Mouse (Mus musculus): ENCODE measurements around the gene Ruvbl2.
A peak's percentile ranks its signal among the peaks of the same experiment; 100 is the strongest.
"Not testable (repeated sequence)": the region's sequence is repeated elsewhere in the genome, so short reads cannot be mapped to it uniquely, and the experiment has no call there.

Gene Ruvbl2

DNA sequence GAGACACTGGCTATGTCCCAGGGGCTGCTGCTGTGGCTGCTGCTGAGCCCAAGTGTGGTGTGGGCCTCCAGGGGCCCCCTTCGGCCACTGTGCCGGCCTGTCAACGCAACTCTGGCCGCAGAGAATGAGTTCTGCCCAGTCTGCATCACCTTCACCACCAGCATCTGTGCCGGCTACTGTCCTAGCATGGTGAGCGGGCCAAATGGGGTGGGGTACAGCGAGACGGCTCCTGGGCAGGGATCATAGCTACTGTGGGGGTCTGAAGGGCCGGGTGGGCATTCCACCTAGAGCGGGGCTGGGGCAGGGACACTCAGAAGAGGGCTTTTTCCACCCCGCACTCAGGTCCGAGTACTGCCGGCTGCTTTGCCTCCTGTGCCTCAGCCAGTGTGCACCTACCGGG is 16.7 kb downstream of the Ruvbl2 start:
- DNase-seq, result no peak

DNA sequence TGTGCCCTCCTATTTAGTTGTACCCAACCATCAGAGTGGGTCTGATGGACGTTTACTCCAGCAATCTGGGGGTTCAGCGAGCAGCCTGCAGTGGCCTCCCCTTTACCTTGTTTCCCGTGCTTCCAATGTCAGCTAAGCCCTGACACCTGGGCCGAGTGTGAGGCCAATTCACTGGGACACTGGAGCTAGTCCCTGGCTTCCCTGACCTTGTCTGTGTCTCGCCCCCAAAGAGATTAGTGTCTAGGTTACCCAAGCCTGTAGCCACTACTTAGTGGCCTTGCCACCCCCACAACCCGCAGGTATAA is 17.3 kb downstream of the Ruvbl2 start, which contains the start of gene Lhb:
TSS of gene Lhb (plus strand) at position 206 of the 305 bp plus-strand sequence.
- DNase-seq, result no peak

DNA sequence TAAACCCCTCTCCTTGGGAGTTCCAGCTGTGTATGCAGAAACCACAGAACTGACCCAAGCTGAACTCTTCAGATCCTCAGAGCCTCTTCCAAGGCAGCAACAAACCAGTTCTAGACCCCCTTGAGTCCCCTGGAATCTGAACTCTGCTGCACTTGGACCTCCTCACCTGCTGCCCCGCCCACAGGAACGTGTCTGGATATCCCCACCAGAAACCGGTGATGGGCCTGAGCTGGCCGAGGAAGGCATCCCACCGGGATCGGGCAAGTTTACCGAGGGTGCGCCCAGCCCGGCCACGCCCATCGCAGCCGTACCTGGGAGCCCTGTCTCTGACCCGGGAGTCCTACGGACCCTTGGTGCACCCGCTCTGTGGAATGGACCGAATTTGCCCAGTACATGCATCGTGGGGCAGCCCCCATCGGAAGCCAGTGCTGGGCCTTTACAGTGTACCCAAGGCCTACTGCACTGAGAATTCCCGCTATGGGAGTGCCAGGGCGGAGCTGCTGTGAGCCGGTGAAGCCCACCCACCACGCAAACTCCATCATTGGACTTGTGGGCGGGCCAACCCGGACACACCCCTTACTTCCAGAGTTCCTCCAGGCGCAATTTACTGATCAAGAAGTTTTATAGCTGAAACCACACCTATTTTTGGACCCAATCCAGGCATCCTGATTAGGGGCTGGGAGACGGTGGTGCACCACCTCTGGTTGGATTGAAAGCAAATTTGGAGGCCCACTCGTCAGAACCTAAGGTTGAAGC is 17.9 kb downstream of the Ruvbl2 start:
- no peak for DNase-seq

DNA sequence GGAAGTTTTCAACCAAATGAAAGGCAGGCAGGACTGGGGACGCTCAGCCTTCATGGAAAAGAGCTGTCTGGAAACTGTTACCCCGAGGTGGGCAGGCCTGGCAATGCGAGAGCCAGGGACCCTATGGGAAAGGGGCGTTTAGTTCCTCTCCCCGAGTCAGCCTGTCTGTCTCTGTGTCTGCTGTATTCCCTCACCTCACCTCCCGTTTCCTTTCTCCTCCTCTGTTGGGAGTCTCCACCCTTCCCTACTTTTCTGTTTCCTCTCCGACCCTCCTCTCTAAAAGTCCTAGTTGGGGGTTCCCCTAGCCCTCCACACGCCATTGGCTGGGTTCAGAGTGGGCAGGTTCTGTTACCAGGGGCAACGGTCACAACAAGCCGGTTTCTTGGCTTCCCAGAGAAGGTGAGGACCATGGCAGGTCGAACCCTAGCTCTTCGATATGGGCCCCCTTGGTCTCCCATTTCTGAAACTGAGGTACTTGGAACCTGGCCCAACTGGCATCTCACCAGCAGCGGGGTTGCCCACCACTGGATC is 19.9 kb downstream of the Ruvbl2 start:
- no peak for DNase-seq

DNA sequence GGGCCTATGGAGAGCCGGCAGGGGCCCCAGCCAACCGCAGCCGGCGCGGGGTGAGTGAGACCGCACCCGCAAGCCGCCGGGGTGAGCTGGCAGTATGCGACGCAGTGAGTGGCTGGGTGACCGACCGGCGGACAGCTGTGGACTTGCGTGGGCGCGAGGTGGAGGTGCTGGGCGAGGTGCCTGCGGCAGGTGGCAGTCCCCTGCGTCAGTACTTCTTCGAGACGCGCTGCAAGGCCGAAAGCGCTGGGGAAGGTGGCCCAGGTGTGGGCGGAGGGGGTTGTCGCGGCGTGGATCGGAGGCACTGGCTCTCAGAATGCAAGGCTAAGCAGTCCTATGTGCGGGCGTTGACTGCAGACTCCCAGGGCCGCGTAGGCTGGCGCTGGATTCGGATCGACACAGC is 22.3 kb downstream of the Ruvbl2 start:
- no peak for DNase-seq

DNA sequence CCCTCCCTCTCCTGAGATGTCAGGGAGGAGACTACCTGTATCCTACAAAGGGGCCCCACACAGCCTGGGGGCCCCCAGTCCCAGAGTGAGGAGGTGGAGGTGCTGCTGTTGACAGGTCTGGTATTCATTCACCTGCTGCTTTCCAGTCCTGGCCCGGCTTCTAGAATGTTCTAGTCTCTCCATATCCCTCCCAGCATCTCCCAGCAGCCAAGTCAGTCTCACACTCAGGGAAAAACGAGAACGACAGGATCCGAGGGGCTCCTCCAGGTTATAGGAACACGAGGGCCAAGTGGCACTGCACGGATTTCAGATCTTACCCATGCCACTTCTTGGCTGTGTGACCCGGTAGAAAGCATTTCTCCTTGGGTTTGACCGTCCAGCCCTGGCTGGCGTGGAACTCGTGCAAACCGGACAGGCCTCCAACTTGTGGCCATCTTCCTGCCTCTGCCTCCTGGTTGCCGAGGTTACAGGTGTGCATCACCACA is 23.1 kb downstream of the Ruvbl2 start:
- no peak for DNase-seq

DNA sequence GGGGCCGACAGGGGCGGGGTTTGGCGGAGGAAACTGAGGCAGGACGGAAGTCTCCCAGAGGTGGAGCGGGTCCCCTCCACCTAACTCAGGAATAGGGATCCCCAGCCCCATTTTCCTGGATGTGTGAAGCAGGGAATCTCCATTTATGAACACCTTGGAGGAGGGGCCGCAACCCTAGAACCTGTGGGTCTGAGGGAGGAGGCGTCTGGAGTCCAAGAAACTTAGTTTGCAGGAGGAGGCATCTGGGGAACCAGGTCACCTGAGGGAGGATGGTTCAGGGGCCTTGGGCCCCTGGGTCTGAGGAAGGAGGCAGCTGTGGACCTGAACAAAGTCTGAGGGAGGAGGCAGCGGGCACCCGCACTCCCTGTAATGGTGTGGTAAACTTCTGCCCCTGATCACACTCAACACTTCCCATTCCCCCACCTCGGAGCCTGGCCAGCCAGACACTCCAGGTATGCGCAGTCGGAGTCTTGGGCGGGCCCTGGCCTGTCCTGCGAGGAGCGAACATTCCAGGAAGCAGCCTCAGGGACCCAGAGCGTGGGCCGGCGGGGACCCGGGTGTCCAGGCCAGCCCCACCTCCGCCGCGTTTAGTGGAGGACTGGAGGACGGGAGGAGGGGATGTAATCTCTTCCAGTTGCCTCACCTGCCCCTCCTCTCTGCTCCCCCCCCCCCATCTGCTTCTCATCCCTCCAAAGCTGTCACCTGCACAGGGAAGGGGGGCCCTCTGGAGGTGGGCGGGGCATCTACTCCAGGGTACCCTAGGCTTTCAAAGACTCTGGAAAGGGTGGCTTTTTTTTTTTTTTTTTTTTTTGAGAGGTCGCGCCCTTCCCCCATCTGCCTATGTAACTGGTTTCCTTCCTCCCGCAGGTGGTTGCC is 23.8 kb downstream of the Ruvbl2 start:
- DNase-seq, result no peak

DNA sequence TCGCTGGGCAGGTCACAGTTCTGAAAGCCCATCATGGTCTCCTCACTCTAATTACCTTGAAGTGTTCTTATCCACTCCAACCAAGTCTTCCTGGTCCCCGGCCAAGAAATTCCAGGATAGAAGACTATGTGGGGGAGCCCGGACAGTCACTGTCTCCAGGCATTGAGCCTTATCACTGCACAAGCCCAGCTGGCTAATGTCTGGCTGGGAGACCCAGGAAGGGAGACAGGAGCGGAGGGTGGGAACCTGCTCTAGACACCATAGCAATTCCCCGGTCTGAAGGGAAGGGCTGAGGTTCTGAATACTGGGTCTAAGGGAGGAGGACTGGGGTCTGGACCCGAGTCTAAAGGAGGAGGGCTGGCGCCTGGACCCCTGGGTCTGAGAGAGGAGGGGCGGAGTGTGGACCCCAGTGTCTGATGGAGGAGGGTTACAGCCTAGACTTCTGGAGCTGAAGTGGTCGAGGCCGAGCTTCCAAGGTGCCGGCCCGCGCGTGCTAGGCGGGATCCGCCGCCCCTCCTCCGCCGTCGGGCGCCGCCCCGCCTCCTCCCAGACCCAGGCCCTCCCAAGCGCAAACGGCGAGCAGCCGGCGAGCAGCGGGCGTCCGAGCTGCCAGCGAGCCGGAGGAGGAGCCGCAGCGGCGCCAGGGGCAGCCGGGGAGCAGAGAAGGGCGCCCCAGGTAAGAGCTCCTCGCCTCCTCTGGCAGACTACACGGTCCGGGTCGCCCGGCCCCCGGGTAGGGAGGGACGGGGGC is 24.6 kb downstream of the Ruvbl2 start, which contains the start of gene Ntf5:
TSS of gene Ntf5 (plus strand) at position 583 of the 751 bp plus-strand sequence.
- peak; percentile 29 for DNase-seq

DNA sequence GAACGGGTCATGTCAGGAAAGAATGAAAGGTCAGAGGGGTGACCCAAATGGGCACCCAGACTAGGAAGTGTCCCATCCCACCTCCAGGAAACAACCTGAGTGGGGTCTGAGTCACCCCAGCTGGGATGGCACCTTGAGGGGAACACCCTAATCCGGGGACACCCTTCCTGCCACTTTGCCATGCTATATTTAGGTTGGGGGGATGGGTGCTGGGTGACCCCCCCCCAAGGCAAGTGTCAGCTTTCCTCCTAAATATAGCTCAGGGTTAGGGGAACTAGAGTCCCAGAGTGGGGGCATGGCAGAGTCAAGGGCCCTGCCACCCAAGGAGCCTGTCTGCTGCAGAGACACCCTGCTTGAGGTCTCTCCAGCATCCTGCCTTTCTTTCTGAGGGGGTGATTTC is 25.5 kb downstream of the Ruvbl2 start:
- no peak for DNase-seq

DNA sequence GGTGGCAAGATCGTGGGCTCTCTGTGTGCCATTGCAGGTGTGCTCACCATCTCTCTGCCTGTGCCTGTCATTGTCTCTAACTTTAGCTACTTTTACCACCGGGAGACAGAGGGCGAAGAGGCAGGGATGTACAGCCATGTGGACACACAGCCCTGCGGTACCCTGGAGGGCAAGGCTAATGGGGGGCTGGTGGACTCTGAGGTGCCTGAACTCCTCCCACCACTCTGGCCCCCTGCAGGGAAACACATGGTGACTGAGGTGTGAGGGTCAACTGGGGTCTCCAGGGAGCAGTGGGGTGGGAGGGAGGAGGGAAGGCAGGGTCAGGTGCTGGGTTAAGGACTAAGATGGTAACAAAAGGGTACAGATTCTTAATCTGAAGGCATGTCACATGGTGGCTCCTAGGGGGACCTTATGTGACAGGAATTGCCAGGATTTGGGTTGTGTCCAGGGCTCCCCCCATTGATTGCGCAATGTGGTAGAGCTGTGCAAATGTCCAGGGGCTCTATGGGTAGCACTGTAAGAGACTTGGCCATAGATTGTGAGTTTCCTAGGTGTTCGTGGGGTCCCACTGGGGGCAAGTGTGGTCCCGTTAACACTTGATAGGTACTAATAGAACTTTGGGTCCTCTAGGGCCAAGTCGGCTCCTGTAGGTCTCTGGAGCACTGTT is 28.3 kb downstream of the Ruvbl2 start:
- no peak for DNase-seq

DNA sequence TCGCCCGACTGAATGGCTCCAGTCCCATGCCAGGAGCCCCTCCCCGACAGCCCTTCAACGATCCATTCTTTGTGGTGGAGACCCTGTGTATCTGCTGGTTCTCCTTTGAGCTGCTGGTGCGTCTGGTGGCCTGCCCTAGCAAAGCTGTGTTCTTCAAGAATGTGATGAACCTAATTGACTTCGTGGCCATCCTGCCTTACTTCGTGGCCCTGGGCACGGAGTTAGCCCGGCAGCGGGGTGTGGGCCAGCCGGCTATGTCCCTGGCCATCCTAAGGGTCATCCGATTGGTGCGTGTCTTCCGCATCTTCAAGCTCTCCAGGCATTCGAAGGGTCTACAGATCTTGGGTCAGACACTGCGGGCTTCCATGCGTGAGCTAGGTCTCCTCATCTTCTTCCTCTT is 28.9 kb downstream of the Ruvbl2 start:
- no peak for DNase-seq

DNA sequence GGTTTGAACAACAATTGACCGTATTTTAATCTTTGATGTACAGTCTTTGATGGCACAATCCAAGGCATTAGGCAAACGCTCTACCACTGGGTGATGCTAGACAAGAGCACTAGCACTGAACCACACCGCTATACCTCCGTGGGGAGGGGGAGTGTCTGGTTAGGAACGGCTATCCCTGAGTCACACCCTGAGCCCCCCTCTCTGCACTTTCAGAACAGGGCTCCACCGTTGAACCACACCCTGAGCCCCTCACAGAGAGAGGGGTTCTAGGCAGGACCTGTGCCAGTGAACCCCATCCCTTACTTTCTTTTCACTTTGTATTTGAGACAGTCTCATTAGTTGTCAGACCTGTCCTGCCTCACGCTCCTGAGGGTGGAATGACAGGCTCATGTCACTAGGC is 29.5 kb downstream of the Ruvbl2 start:
- no peak for DNase-seq

DNA sequence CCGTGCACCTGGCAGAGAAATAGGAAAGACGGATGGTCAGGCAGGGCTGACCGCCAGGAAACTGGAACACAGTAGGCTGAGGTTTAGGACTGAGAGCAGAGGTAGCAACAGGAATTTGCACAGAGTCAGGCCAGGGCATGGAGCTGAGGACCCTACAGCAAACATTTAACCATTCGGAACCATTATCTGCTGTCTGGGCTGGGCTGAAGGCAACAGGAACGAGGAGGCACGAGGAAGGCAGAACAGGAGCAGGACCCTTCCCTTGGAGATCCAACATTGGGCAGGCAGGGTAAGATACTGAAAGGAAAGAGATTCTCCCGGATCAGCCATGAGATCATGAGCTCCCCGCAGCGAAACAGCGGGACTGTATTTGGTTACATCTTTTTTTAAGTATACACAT is 30.1 kb downstream of the Ruvbl2 start:
- DNase-seq, result no peak

DNA sequence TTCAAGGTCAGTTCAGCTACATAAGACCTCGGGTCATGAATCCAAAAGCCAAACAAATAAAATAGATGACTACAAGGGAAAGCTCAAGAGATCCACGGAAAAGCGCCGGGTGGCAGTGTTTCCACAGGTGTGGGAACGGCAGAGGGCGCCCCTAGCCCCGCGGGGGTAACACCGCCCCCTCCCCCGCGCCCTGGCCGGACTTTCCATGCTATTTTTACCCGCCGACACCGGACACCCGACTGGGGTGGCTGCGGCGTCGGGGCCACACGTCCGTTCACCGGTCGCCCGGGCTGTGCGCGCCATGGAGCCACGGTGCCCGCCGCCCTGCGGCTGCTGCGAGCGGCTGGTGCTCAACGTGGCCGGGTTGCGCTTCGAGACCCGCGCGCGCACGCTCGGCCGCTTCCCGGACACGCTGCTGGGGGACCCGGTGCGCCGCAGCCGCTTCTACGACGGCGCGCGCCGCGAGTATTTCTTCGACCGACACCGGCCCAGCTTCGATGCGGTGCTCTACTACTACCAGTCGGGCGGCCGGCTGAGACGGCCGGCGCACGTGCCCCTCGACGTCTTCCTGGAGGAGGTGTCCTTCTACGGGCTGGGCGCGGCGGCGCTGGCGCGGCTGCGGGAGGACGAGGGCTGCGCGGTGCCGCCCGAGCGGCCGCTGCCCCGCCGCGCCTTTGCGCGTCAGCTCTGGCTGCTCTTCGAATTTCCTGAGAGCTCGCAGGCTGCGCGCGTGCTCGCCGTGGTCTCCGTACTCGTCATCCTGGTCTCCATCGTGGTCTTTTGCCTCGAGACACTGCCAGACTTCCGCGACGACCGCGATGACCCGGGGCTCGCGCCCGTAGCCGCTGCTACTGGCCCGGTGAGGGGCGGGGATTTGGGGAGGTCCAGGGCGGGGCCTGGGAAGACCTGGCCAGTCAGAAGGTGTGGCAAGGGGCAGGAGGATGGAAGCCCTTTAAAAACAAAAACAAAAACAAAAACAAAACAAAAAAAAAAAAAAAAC is 31.4 kb downstream of the Ruvbl2 start:
- DNase-seq, result no peak

DNA sequence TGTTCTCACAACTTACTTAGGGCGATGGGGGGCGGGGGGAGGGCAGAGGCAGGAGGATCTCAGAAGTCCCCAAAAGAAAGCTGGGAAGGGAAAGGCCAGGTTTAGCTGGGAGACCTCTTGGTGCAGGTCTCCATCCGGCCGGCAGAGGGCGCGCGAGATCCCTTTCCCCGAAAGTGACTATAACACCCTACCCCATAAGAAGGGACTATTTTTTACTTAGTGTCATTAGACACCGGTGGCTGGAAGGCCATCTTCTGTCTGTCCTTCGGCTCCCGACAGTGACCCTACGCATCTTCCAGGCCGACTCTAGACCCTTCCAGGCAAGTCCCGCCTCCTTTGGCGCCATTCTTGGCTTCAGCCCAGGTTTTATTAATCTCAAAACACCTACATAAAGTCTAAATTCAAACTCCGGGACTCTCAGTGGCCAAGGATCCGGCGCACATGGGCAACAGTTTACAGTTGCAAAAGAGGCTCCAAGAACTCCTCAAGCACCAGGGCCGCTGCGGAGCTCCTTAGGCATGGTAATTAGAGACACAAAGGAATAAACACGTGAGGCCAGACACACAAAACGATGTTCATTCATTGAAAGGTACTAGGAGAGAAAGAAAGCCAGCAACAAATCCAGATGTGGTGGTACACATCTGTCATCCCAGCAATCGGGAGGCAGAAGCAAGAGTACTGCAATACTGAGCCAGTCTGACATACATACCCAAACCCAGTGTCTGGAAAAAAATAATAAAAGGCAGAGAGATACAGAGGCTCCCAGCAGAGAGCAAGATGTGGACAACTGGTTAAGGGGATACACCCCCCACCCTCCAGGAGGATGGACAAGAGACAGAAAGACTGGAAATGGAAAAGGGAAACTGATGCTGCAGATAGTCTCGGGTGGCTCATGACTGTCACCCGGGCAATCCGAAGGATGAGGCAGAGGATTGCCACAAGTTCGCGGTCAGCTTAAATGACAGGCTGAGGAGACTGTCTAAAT is 32.5 kb downstream of the Ruvbl2 start, which contains the start of gene Kcna7:
TSS of gene Kcna7 (plus strand) at position 563 of the 985 bp plus-strand sequence.
- DNase-seq, result peak; percentile 78

DNA sequence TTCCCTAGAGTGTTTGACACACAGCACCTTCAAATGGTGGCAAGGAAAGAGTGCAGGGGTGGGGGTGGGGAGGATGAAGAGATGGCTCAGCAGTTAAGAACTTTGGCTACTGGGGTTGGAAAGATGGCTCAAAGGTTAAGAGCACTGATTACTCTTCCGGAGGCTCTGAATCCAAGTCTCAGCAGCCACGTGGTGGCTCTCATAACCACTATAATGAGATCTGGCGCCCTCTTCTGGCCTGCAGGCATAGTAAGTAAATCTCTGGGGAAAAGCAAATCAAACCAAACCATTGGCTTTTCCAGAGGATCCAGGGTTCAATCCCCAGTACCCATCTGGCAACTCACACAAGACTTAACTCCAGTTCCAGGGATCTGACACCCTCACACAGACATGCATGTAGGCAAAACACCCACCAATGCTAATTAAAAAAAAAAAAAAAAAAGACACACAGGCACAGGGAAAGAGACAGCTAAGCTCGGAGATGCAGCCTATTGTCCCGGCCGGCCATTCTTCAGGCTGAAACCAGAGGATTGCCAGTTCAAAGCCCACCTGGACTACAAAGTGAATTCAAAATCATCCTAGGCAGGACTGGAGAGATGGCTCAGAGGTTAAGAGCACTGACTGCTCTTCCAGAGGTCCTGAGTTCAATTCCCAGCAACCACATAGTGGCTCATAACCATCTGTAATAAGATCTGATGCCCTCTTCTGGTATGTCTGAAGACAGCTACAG is 34.2 kb downstream of the Ruvbl2 start:
- DNase-seq, result peak; percentile 69

DNA sequence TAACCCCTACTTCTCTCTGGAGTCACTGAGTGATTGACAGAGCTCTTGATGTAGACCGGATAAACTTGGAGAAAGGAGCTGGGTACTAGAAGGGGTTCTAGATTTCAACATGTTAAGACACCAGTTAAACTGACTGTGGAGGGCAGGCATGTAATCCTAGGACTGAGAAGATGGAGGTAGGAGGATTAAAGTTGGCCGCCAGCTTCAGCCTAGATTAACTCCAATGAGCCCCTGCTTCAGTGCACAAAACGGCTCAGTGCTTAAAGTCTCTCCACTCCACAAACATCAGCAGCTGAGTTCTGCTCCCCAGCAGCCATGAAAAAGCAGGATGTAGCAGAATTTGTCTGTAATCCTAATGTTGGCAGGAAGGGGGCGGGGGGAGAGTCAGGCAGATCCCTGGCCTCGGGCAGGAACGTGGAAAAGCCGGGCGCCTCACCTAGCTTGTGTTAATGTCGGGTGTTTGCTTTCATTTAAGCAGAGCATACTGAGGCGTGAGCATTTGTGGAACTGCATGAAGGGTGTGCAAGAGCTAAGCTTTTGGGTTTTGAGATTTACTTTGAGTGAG is 36.3 kb downstream of the Ruvbl2 start:
- no peak for DNase-seq

DNA sequence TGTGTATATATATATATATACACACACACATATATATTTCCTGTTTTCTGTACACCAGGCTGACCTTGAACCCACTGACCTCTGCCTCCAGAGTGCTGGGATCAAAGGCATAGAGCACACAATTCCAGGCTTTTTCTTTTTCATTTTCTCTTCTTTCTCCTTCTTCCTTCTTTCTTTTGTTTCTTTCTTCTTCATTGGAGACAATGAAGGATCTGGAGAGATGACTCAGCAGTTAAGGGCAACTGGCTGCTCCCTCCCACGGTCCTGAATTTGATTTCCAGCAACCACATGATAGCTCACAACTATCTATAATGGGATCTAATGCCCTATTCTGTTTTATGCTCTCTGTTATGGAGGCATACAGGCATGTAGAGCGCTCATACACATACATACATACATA is 41.1 kb downstream of the Ruvbl2 start:
- DNase-seq, result no peak

DNA sequence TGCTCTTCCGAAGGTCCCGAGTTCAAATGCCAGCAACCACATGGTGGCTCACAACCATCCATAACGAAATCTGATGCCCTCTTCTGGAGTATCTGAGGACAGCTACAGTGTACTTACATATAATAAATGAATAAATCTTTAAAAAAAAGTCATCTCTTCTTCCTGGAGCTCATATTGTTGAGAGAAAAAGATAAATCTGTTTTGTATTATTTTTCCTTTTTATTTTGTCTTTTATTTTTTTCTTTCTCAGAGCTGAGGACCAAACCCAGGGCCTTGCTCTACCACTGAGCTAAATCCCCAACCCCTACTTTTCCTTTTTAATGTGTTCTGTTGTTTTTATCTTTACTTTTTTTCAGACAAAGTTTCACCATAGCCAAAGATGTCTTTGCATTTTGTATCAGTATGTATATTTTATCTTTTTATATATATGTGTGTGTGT is 41.5 kb downstream of the Ruvbl2 start:
- not testable (repeated sequence) for DNase-seq
